Comparison of ENCODE assay signal across 27 mouse cellular contexts in the genomic region with DNA sequence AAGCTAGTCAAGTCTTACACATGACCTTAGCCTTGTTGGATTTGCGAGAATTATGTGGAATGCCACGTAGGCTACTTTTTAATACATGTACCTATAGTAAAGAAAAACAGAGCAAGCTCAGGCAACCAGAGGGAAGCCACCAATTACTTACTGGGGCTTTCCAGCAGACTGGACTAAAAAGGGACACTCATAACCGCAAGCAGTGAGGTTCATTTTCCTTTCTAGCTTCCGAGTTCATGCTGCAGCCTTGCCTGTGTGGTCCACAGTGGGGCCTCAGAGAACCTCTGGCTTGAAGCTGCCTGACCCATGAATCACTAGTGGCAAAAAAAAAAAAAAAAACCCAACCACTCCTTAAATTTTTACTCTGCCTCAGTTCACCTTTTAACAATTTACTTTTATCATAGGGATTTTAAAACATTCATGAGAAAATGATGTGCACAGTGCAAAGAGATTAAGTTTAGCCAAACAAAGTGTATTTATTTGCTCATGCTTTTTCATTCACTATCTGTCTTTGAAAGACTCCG.
"Had no signal": no experiment of that assay in that cellular context is flagged by ENCODE, and none has a peak within 500 bp of the region (broad histone marks: within the 10 kb centered on the region; RNA-seq: fewer than 3 reads in every experiment).

No protein-coding gene starts in this region.

- H3K4me3 ChIP-seq: gastrocnemius, adult 2 months; heart, adult 2 months; heart, embryonic 10.5 days; heart, embryonic 12.5 days; hindbrain, embryonic 10.5 days; hindbrain, embryonic 12.5 days; intestine, embryonic 15.5 days; layer of hippocampus, adult 2 months; left cerebral cortex, adult 2 months; limb, embryonic 10.5 days; limb, embryonic 12.5 days; liver, embryonic 13.5 days had no signal

- H3K36me3 ChIP-seq: heart, embryonic 10.5 days; heart, embryonic 12.5 days; hindbrain, embryonic 10.5 days; hindbrain, embryonic 12.5 days; intestine, embryonic 15.5 days; limb, embryonic 10.5 days; limb, embryonic 12.5 days; liver, embryonic 13.5 days had no signal

- H3K27ac ChIP-seq: gastrocnemius, adult 2 months; heart, adult 2 months; heart, embryonic 10.5 days; hindbrain, embryonic 10.5 days; hindbrain, embryonic 12.5 days; hindbrain, embryonic 14.5 days; intestine, embryonic 15.5 days; layer of hippocampus, adult 2 months; left cerebral cortex, adult 2 months; limb, embryonic 10.5 days; limb, embryonic 12.5 days; liver, embryonic 13.5 days had no signal

- H3K9me3 ChIP-seq: heart, embryonic 10.5 days; heart, embryonic 12.5 days; hindbrain, embryonic 10.5 days; hindbrain, embryonic 12.5 days; intestine, embryonic 15.5 days; limb, embryonic 10.5 days; limb, embryonic 12.5 days; liver, embryonic 13.5 days had no signal

- DNase-seq: gastrocnemius, adult 2 months; gastrocnemius, postnatal 10 days; gastrocnemius, postnatal 25 days; heart, adult 2 months; heart, postnatal 10 days; heart, postnatal 4 days; kidney, adult 18-20 months; kidney, adult 8-10 months; kidney, postnatal 10 days; kidney, postnatal 25 days; kidney, postnatal 4 days; liver; liver, embryonic 13.5 days had no signal

- H3K27me3 ChIP-seq: heart, embryonic 12.5 days; hindbrain, embryonic 12.5 days; intestine, embryonic 15.5 days; liver, embryonic 13.5 days had no signal

- H3K4me2 ChIP-seq: heart, embryonic 12.5 days; hindbrain, embryonic 12.5 days; hindbrain, embryonic 14.5 days; intestine, embryonic 15.5 days; limb, embryonic 12.5 days; liver, embryonic 11.5 days; liver, embryonic 13.5 days had no signal

- H3K4me1 ChIP-seq: heart, embryonic 10.5 days; heart, embryonic 12.5 days; hindbrain, embryonic 10.5 days; hindbrain, embryonic 12.5 days; intestine, embryonic 15.5 days; limb, embryonic 10.5 days; liver, embryonic 13.5 days had no signal

- H3K9ac ChIP-seq: heart, embryonic 12.5 days; hindbrain, embryonic 12.5 days; hindbrain, embryonic 14.5 days; intestine, embryonic 15.5 days; limb, embryonic 12.5 days; liver, embryonic 13.5 days had no signal

- ATAC-seq: hindbrain, embryonic 16.5 days; inflammation-experienced regulatory T-cells, adult 6 months; intestine, embryonic 15.5 days; intestine, postnatal 0 days had no signal
